Comparison of ENCODE assay signal across 1 mouse cellular context in genomic region chr2:167697902-167698301, GRCm38 (mm10).
TF ChIP-seq lines count a peak whose summit lies in the region.

No protein-coding gene starts in this region.

TF ChIP-seq in CH12.LX, 34 proteins besides CTCF, POLR2A, EP300 and RAD21 (continued from another document):
- no peak for TF ChIP-seq ZNF384 (IDR thresholded peaks at IDR 0.05; ENCODE audit: low read depth, low read length)
- TF ChIP-seq MYC (IDR thresholded peaks at IDR 0.05; ENCODE audit: low read depth, low read length), result 0 out of 2 replicates have a peak, but pooled peaks have one; percentile 32
- TF ChIP-seq ZKSCAN1 (IDR thresholded peaks at IDR 0.05; ENCODE audit: borderline replicate concordance, low read depth, low read length), result no peak
- TF ChIP-seq ZC3H11A (IDR thresholded peaks at IDR 0.05; ENCODE audit: low read depth, low read length), result no peak
- TF ChIP-seq ETS1 (conservative IDR thresholded peaks at IDR 0.05; ENCODE audit: low read depth, low read length), result peak; percentile 97
- peak; percentile 60; the same call in 1 of the 2 replicates for TF ChIP-seq TBP (conservative IDR thresholded peaks at IDR 0.05; ENCODE audit: low read depth, low read length)
- no peak for TF ChIP-seq RCOR1 (conservative IDR thresholded peaks at IDR 0.05; ENCODE audit: low read depth, low read length)
- no peak for TF ChIP-seq NRF1 (IDR thresholded peaks at IDR 0.05; ENCODE audit: low read depth, low read length)
- TF ChIP-seq CHD1 (IDR thresholded peaks at IDR 0.05; ENCODE audit: low read depth, low read length), result no peak
- no peak for TF ChIP-seq POLR2AphosphoS2 (IDR thresholded peaks at IDR 0.05; ENCODE audit: low read depth, low read length)
- no peak for TF ChIP-seq MAFK (IDR thresholded peaks at IDR 0.05; ENCODE audit: insufficient replicate concordance, low read length)
- 0 out of 2 replicates have a peak, but pooled peaks have one; percentile 41 for TF ChIP-seq ZMIZ1 (IDR thresholded peaks at IDR 0.05; ENCODE audit: low read depth, low read length)
- TF ChIP-seq TCF12 (IDR thresholded peaks at IDR 0.05; ENCODE audit: low read depth, low read length), result peak; percentile 79; the same call in 1 of the 2 replicates
- TF ChIP-seq JUND (conservative IDR thresholded peaks at IDR 0.05; ENCODE audit: low read depth, low read length), result peak; percentile 26; the same call in 1 of the 2 replicates
- TF ChIP-seq SMC3 (IDR thresholded peaks at IDR 0.05; ENCODE audit: low read depth, low read length), result peak; percentile 13; the same call in 1 of the 2 replicates
TF ChIP-seq in CH12.LX: peak in this region for 16.
